Mouse (Mus musculus): ENCODE measurements around the gene Hoxc5.

The Hoxc5 gene

GRCm38 (mm10) chr15:102967511-102968397 lies 511 bp downstream of the Hoxc5 start:
- DNase-seq (ENCODE audit: low spot score), result no peak

DNA sequence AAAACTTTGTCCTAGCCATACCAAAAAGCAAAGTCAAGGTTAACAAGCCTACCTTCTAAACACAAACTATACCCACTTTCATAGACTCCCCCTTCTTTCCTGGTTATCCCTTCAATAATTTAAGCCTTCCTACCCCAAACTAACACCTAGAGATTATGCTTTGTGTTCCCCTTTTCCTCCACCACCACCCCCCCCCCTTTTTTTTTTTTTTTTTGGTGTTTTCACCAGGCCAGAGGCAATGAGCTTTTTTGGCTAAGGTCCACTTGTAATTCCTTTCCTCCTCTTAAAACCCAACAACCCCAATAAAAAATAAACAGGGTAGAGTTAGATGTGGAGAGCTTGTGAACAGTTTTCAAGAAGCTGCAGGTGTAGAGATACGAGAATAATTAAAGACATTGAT lies 2.1 kb downstream of the Hoxc5 start:
- no peak for DNase-seq (ENCODE audit: low spot score)

DNA sequence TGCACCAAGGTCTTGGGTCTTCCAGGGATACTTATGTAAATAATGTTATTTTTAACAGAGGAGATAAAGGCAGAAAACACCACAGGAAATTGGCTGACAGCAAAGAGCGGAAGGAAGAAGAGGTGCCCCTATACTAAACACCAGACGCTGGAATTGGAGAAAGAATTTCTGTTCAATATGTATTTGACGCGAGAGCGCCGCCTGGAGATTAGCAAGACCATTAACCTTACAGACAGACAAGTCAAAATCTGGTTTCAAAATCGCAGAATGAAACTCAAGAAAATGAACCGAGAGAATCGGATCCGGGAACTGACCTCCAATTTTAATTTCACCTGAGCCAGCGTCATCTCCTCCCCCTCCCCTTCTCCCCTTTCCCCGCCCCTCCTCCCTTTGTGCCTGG lies 3.5 kb downstream of the Hoxc5 start:
- DNase-seq (ENCODE audit: low spot score), result no peak

- DNase-seq (ENCODE audit: low spot score), result no peak
Measured at GRCm38 (mm10) chr15:102972254-102972653, 5.0 kb downstream of the Hoxc5 start.

- DNase-seq (ENCODE audit: low spot score), result no peak
Measured at GRCm38 (mm10) chr15:102972753-102973152, 5.5 kb downstream of the Hoxc5 start.

DNA sequence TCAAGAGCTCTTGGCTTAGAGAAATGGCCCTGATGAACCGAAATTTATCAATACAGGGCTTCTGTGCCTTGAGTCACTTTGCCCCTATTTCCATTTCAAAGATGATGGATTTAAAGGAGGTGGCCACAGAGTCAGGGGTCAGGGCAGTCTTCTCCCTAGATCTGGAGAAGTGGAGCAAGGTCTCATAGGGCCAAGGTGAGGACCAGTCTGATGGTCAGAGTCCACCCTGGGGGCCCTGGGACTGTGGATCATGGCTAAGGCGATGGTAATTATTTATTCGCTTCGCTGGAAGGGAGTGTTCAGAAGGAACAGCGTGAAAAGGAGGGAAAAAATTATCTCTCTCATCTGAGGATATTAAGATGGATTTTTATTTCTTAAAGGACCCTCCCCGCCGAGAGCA lies 7.8 kb downstream of the Hoxc5 start:
- DNase-seq (ENCODE audit: low spot score), result no peak

GRCm38 (mm10) chr15:102975688-102976111 lies 8.5 kb downstream of the Hoxc5 start:
- no peak for DNase-seq (ENCODE audit: low spot score)

GRCm38 (mm10) chr15:102976171-102976570 lies 8.9 kb downstream of the Hoxc5 start, which contains the start of gene Hoxc9:
Hoxc9 (plus strand) TSS chr15:102976439.
- no peak for DNase-seq (ENCODE audit: low spot score)

- DNase-seq (ENCODE audit: low spot score), result no peak
Measured at GRCm38 (mm10) chr15:102976631-102977422, 9.6 kb downstream of the Hoxc5 start.

GRCm38 (mm10) chr15:102977423-102977974 lies 10.3 kb downstream of the Hoxc5 start:
- DNase-seq (ENCODE audit: low spot score), result no peak

- no peak for DNase-seq (ENCODE audit: low spot score)
Measured at GRCm38 (mm10) chr15:102978615-102979515, 11.6 kb downstream of the Hoxc5 start.

GRCm38 (mm10) chr15:102979936-102980335 lies 12.7 kb downstream of the Hoxc5 start:
- no peak for DNase-seq (ENCODE audit: low spot score)

DNA sequence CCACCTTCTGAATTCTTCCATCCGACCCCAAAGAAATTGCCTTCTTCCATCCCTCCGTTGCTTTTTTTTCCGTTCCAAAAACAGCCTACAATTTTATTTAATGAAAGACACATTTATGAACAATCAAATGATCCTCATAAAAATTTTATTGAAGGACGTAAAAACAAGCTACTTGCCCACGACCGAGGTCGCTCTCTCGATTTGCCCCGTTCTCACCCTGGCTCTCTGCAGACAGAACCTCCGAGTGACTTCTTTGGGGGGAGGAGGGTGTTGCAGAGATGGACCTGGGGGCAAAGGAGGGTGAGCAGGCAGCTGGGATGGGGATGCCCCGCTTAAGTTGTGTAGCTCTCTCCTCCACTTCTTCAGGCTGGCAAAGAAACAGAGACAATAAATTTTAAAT lies 13.1 kb downstream of the Hoxc5 start:
- DNase-seq (ENCODE audit: low spot score), result no peak

- DNase-seq (ENCODE audit: low spot score), result no peak
Measured at GRCm38 (mm10) chr15:102980912-102981311, 13.7 kb downstream of the Hoxc5 start.

GRCm38 (mm10) chr15:102981379-102982288 lies 14.4 kb downstream of the Hoxc5 start:
- DNase-seq (ENCODE audit: low spot score), result no peak

DNA sequence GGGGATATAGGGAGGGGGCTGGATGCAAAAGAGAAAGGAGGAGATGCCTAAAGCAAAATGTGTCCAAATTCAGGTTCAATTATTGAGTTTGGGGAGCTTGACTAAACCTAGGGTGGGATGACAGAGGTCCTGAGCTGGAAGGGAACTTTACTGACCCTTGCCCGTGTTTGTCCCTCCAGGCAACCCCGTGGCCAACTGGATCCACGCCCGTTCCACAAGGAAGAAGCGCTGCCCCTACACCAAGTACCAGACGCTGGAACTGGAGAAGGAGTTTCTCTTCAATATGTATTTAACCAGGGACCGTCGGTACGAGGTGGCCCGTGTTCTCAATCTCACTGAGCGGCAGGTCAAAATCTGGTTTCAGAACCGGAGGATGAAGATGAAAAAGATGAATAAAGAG lies 16.5 kb downstream of the Hoxc5 start:
- no peak for DNase-seq (ENCODE audit: low spot score)

GRCm38 (mm10) chr15:102984521-102984920 lies 17.3 kb downstream of the Hoxc5 start:
- DNase-seq (ENCODE audit: low spot score), result no peak

- DNase-seq (ENCODE audit: low spot score), result no peak
Measured at GRCm38 (mm10) chr15:102984925-102985324, 17.7 kb downstream of the Hoxc5 start.

GRCm38 (mm10) chr15:102987124-102987833 lies 20.0 kb downstream of the Hoxc5 start:
- DNase-seq (ENCODE audit: low spot score), result peak; percentile 66

DNA sequence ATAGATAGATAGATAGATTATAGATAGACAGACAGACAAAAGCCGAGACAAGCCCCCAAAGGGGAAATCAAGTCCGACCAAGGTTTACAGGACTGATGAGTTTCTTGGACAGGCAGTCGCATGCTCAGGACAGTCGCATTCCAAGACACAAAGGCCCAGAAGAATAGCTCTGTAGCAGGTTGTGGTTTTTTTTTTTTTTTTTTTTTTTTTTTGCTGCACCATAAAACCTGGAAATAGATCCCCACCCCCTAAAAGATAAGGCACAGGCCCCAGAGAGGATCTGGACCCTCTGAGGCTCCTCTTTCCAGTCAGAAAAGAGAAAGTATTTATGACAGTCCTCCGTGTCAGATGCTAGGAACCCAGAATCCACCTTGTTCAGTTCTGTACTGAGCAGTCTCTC lies 20.8 kb downstream of the Hoxc5 start:
- no peak for DNase-seq (ENCODE audit: low spot score)
